Mouse (Mus musculus) olfactory bulb, adult 2 months (tissue): ENCODE data around the gene Rere. TPM values are rescaled to one million over a fixed set of nuclear protein-coding genes. Genes with fewer than 3 reads are reported as not detected.

Experiments
- H3K27ac ChIP-seq: fragments of 200-500 bp; 2 replicates; pipeline ENCODE4 v1.5.1; 2012; ENCODE audit warnings: low read depth, low read length; ENCODE audit not compliant: insufficient read depth
- H3K4me1 ChIP-seq: fragments of 200-500 bp; 2 replicates; pipeline ENCODE4 v1.6.1; 2012; ENCODE audit warnings: low read length; ENCODE audit not compliant: control insufficient read depth, insufficient read depth
- H3K4me3 ChIP-seq: fragments of 200-500 bp; 2 replicates; pipeline ENCODE4 v1.5.1; 2012; ENCODE audit warnings: mild to moderate bottlenecking, low read depth, low read length, moderate library complexity; ENCODE audit not compliant: insufficient read depth
- CTCF ChIP-seq: fragments of 200-500 bp; IDR thresholded peaks from 2 replicates; pipeline ENCODE4 v1.5.1; 2012; ENCODE audit warnings: low read depth, mild to moderate bottlenecking, low read length, moderate library complexity; ENCODE audit not compliant: insufficient read depth
- POLR2A ChIP-seq: fragments of 200-500 bp; IDR thresholded peaks from 2 replicates; pipeline ENCODE4 v1.6.1; 2012; ENCODE audit warnings: mild to moderate bottlenecking, low read depth, low read length, moderate library complexity; ENCODE audit not compliant: insufficient read depth
- WGBS: fragments of 180-500 bp; shearing (Covaris S2); methylation state at CpG from one replicate; pipeline ENCODE4 v1.1.7; 2018; 5-methylcytosine and 5-hydroxymethylcytosine counted together
- polyA plus RNA-seq: library from polyadenylated mRNA; stranded (reverse); fragments of >200 nt; gene quantifications from 2 replicates; pipeline ENCODE4 v1.2.4, GENCODE M21; 2012; ENCODE audit warnings: low replicate concordance; ENCODE audit not compliant: missing spikeins, insufficient read depth, insufficient read length

Rere gene
- polyA plus RNA-seq, 1 experiment = 288 TPM

GRCm38 (mm10) chr4:150248917-150249316 lies 32.5 kb upstream of the Rere start:
- TF ChIP-seq POLR2A = no peak
- TF ChIP-seq CTCF = no peak
- no peak overlapping the region for H3K27ac ChIP-seq
- H3K4me1 ChIP-seq = peaks cover 19% of the 10 kb centered on the region
- WGBS = 70% methylated on average over 5 of the region's 5 CpGs
- no peak overlapping the region for H3K4me3 ChIP-seq

GRCm38 (mm10) chr4:150249731-150250270 lies 31.6 kb upstream of the Rere start:
- TF ChIP-seq CTCF = no peak
- TF ChIP-seq POLR2A = no peak
- H3K4me3 ChIP-seq = no peak overlapping the region
- WGBS = 53% methylated on average over 5 of the region's 5 CpGs
- H3K4me1 ChIP-seq = peaks cover 23% of the 10 kb centered on the region
- H3K27ac ChIP-seq = 0 out of 2 replicates have a peak overlapping the region, but pooled peaks have one; percentile 7

GRCm38 (mm10) chr4:150250549-150251422 lies 30.7 kb upstream of the Rere start:
- peak overlapping the region; percentile 18 for H3K27ac ChIP-seq
- 15% methylated on average over 18 of the region's 18 CpGs for WGBS

GRCm38 (mm10) chr4:150254416-150254815 lies 27.0 kb upstream of the Rere start:
- Histone ChIP-seq H3K4me3 (no peak overlapping the region), H3K4me1 (peaks cover 35% of the 10 kb centered on the region), H3K27ac (no peak overlapping the region)
- TF ChIP-seq CTCF (no peak), POLR2A (no peak)
- 69% methylated on average over 4 of the region's 4 CpGs for WGBS

More at GRCm38 (mm10) chr4:150250549-150251422, 30.7 kb upstream of the Rere start:
- H3K4me3 ChIP-seq = no peak overlapping the region
- peaks cover 23% of the 10 kb centered on the region for H3K4me1 ChIP-seq
- TF ChIP-seq CTCF (no peak), POLR2A (no peak)

- Histone ChIP-seq H3K27ac (no peak overlapping the region), H3K4me3 (no peak overlapping the region), H3K4me1 (peaks cover 35% of the 10 kb centered on the region)
- TF ChIP-seq POLR2A (no peak), CTCF (no peak)
- WGBS = 80% methylated on average over 7 of the region's 7 CpGs
These were observed 26.3 kb upstream of the Rere start for GRCm38 (mm10) chr4:150255181-150255580.

- Histone ChIP-seq H3K4me1 (peaks cover 26% of the 10 kb centered on the region), H3K27ac (peak overlapping the region; percentile 48), H3K4me3 (no peak overlapping the region)
- TF ChIP-seq POLR2A (no peak), CTCF (peak; percentile 82; the same call in 1 of the 2 replicates)
- 25% methylated on average over 20 of the region's 20 CpGs for whole genome bisulfite sequencing
These were observed 23.9 kb upstream of the Rere start for GRCm38 (mm10) chr4:150257252-150258204.

GRCm38 (mm10) chr4:150258388-150258787 lies 23.1 kb upstream of the Rere start:
- TF ChIP-seq CTCF (no peak), POLR2A (no peak)
- Histone ChIP-seq H3K4me1 (peaks cover 29% of the 10 kb centered on the region), H3K4me3 (no peak overlapping the region), H3K27ac (peak overlapping the region; percentile 48)
- 22% methylated on average over 14 of the region's 14 CpGs for WGBS

- WGBS = 97% methylated on average over 7 of the region's 7 CpGs
- TF ChIP-seq CTCF (no peak), POLR2A (no peak)
- Histone ChIP-seq H3K4me3 (no peak overlapping the region), H3K27ac (no peak overlapping the region), H3K4me1 (peaks cover 33% of the 10 kb centered on the region)
These were observed 21.9 kb upstream of the Rere start for GRCm38 (mm10) chr4:150259577-150259976.
